Mouse (Mus musculus): ENCODE results near the gene Grin3a.

- no peak for TF ChIP-seq POLR2A (IDR thresholded peaks at IDR 0.05; ENCODE audit: control insufficient read depth, extremely low read depth, insufficient read depth, low read length, poor library complexity)
- no peak for TF ChIP-seq CTCF (IDR thresholded peaks at IDR 0.05; ENCODE audit: borderline replicate concordance, control insufficient read depth, extremely low read depth, insufficient read depth, low read length, poor library complexity)
Observed at GRCm38 (mm10) chr4:49843787-49844186, 1.8 kb downstream of the Grin3a start.
